8 mouse cellular contexts compared by ENCODE assay signal in the genomic region with DNA sequence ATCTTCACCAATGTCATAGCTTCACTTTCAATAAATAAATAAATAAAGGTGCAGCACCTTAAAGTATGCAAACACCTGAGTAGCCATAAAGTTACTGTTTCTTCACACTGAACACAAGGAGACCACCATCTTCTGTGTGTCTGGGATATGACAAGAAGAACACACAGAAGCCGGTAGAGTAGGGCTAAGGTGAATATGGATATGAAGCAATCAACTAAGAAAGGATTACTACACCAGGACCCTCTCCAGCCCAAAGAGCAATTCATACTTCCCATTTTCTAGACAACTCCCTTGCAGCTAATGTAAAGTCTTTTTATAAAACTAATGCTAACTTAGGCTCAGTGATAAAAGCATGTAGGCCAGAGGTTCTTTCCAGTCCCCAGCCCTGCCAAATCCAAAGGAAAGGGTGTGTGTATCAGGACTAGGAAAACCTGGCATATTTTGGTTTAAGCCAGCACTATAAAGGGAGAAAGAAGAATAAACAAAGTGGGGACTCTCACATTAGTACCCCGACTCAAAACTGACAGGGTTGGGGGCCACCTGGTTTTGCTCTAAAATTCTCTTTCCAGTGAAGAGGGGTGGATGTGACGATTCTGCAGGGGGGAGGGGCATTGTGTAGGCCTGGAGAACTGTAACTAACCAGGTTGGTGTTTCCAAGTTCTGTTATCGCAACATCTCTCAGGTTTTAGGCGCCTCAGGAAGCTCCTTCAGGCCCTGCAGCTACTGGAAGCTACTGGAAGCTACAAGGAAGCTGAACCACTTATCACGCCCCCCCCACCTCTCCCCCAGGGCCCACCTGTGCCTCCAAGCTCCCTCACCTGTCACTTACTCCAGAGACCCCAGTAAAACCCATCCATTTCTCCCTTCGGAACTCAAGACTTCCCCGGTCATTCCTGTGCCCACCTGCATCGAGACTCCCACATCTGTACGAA. TPM values are rescaled to one million over a fixed set of nuclear protein-coding genes. Genes with fewer than 3 reads are reported as not detected.
DNase-seq lines count a peak whose midpoint lies in the region; ATAC-seq and TF ChIP-seq lines count a peak whose summit lies in the region.

No protein-coding gene starts in this region.

- H3K4me1 ChIP-seq in kidney, adult 2 months (ENCODE audit: control insufficient read depth, insufficient read depth, low read length): peaks cover 2% of the 10 kb centered on the region; the same call in 1 of the 2 replicates
- H3K4me1 ChIP-seq in embryonic facial prominence, embryonic 10.5 days: peaks cover 19% of the 10 kb centered on the region
- peaks cover 13% of the 10 kb centered on the region for H3K4me1 ChIP-seq in limb, embryonic 14.5 days (ENCODE audit: control insufficient read depth, insufficient read depth, low read length)
- H3K4me1 ChIP-seq in midbrain, embryonic 14.5 days (ENCODE audit: control insufficient read depth, insufficient read depth, low read length): peaks cover 15% of the 10 kb centered on the region

- no peak for ATAC-seq in limb, embryonic 14.5 days (ENCODE audit: low FRiP score, low read depth)
- no peak for ATAC-seq in midbrain, embryonic 14.5 days (ENCODE audit: low FRiP score, low TSS enrichment)

- TF ChIP-seq POLR2A in kidney, adult 2 months (IDR thresholded peaks at IDR 0.05; ENCODE audit: low read depth, low read length): no peak
- TF ChIP-seq POLR2A in limb, embryonic 14.5 days (IDR thresholded peaks at IDR 0.05; ENCODE audit: borderline replicate concordance, extremely low read depth, insufficient read depth, insufficient read length): no peak

- H3K27ac ChIP-seq in kidney, adult 2 months (ENCODE audit: insufficient read depth, low read depth, low read length): no peak overlapping the region
- H3K27ac ChIP-seq in embryonic facial prominence, embryonic 10.5 days (replicated peaks): 0 out of 2 replicates have a peak overlapping the region, but pooled peaks have one; percentile 89
- H3K27ac ChIP-seq in limb, embryonic 14.5 days (replicated peaks; ENCODE audit: low read depth, low read length): no peak overlapping the region
- peak overlapping the region; percentile 92; the same call in 1 of the 2 replicates for H3K27ac ChIP-seq in midbrain, embryonic 14.5 days (replicated peaks; ENCODE audit: low read depth, low read length)

- no peaks in the 10 kb centered on the region for H3K27me3 ChIP-seq in kidney, adult 2 months (replicated peaks; ENCODE audit: control insufficient read depth, insufficient read depth, low read length)
- no peaks in the 10 kb centered on the region for H3K27me3 ChIP-seq in embryonic facial prominence, embryonic 10.5 days (replicated peaks; ENCODE audit: low read depth, poor library complexity, severe bottlenecking)
- no peaks in the 10 kb centered on the region for H3K27me3 ChIP-seq in limb, embryonic 14.5 days (ENCODE audit: control insufficient read depth, insufficient read depth, low read length)
- H3K27me3 ChIP-seq in midbrain, embryonic 14.5 days (ENCODE audit: control insufficient read depth, insufficient read depth, low read length): no peaks in the 10 kb centered on the region

- no peak for DNase-seq in kidney, adult 2 months
- DNase-seq in kidney, adult 11 months: no peak
- peak; percentile 12 for DNase-seq in embryonic facial prominence, embryonic 10.5 days (ENCODE audit: low spot score)
- DNase-seq in heart, postnatal 10 days: peak; percentile 20 to 32
- DNase-seq in limb, embryonic 14.5 days (ENCODE audit: low spot score): no peak
- DNase-seq in midbrain, embryonic 14.5 days: peak; percentile 8
- no peak for DNase-seq in B cell, adult 2 months
- no peak for DNase-seq in adrenal gland, adult 8-10 months

- H3K36me3 ChIP-seq in kidney, adult 2 months (ENCODE audit: control insufficient read depth, insufficient read depth, low read length): no peaks in the 10 kb centered on the region
- H3K36me3 ChIP-seq in embryonic facial prominence, embryonic 10.5 days (replicated peaks): peaks cover 19% of the 10 kb centered on the region
- peaks cover 12% of the 10 kb centered on the region for H3K36me3 ChIP-seq in limb, embryonic 14.5 days (ENCODE audit: control insufficient read depth, insufficient read depth, low read length)
- H3K36me3 ChIP-seq in midbrain, embryonic 14.5 days (ENCODE audit: control insufficient read depth, insufficient read depth, low read length): peaks cover 20% of the 10 kb centered on the region

- H3K9ac ChIP-seq in limb, embryonic 14.5 days (ENCODE audit: low read depth, low read length, severe bottlenecking): peak overlapping the region; percentile 80
- H3K9ac ChIP-seq in midbrain, embryonic 14.5 days (replicated peaks; ENCODE audit: low read length): peak overlapping the region; percentile 84

- no peak for TF ChIP-seq CTCF in kidney, adult 2 months (conservative IDR thresholded peaks at IDR 0.05; ENCODE audit: insufficient read depth, insufficient read length, low read depth, low read length)

- intact Hi-C loops in heart, postnatal 10 days (cut with DNase I): loop anchor here (5.0 kb wide), 2 partner anchors 47 to 67 kb away; no protein-coding TSS in a partner anchor

- H3K9me3 ChIP-seq in embryonic facial prominence, embryonic 10.5 days: no peaks in the 10 kb centered on the region
- no peaks in the 10 kb centered on the region for H3K9me3 ChIP-seq in limb, embryonic 14.5 days (ENCODE audit: control insufficient read depth, low read length)
- no peaks in the 10 kb centered on the region for H3K9me3 ChIP-seq in midbrain, embryonic 14.5 days (ENCODE audit: control insufficient read depth, low read length)

- 37% methylated on average over 10 of the region's 10 CpGs for WGBS in kidney, adult 2 months
- WGBS in embryonic facial prominence, embryonic 10.5 days: 58% methylated on average over 10 of the region's 10 CpGs
- WGBS in limb, embryonic 14.5 days: 41% methylated on average over 10 of the region's 10 CpGs
- WGBS in midbrain, embryonic 14.5 days: 57% methylated on average over 10 of the region's 10 CpGs

- peak overlapping the region; percentile 52 for H3K4me2 ChIP-seq in limb, embryonic 14.5 days (replicated peaks; ENCODE audit: low read depth, low read length, severe bottlenecking)
- H3K4me2 ChIP-seq in midbrain, embryonic 14.5 days (ENCODE audit: low read length): peak overlapping the region; percentile 83

- H3K4me3 ChIP-seq in kidney, adult 2 months (ENCODE audit: insufficient read depth, low read depth, low read length): peak overlapping the region; percentile 77
- H3K4me3 ChIP-seq in embryonic facial prominence, embryonic 10.5 days: peak overlapping the region; percentile 84
- peak overlapping the region; percentile 79 for H3K4me3 ChIP-seq in limb, embryonic 14.5 days (replicated peaks; ENCODE audit: low read length)
- peak overlapping the region; percentile 78 for H3K4me3 ChIP-seq in midbrain, embryonic 14.5 days (replicated peaks; ENCODE audit: low read depth, low read length)

RNA-seq across cellular contexts. Expression of a gene that starts 1.2 kb away (rescaled TPM):
- 56.0 and 73.1 TPM in 2 replicates for polyA plus RNA-seq in kidney, adult 2 months (2012; rRNA removed)
- 63.9 and 64.3 TPM in 2 replicates for polyA plus RNA-seq in embryonic facial prominence, embryonic 10.5 days (2016; fragmentation: Nextera tagmentation; extraction: Ambion mirVana)
- 10 to 100 TPM; 48.1 to 53.5 TPM for total RNA-seq in heart, postnatal 10 days (2021)
- 223 and 274 TPM in 2 replicates for polyA plus RNA-seq in limb, embryonic 14.5 days (2012; rRNA removed)
- 73.1 and 91.5 TPM in 2 replicates for polyA plus RNA-seq in limb, embryonic 14.5 days (2014; fragmentation: Nextera tagmentation; extraction: Ambion mirVana)
- 154 and 163 TPM in 2 replicates for polyA plus RNA-seq in midbrain, embryonic 14.5 days (2014; fragmentation: Nextera tagmentation; extraction: Ambion mirVana)
- total RNA-seq in adrenal gland, adult 8-10 months (2022): 100 to 1,000 TPM in 2 of 4 experiments, 10 to 100 TPM in 2; 74.2 to 148 (median 106) TPM

Comparison
In these comparisons a context has a peak if more than half of its experiments do, and no peak if none do; other contexts are left out.
1. DNase-seq: peak in embryonic facial prominence, embryonic 10.5 days (single experiment), heart, postnatal 10 days (2 of 2) and midbrain, embryonic 14.5 days (single experiment); none in kidney, adult 2 months (single experiment), kidney, adult 11 months (single experiment), limb, embryonic 14.5 days (single experiment), B cell, adult 2 months (0 of 2) and adrenal gland, adult 8-10 months (single experiment).
2. H3K27ac ChIP-seq: peak in embryonic facial prominence, embryonic 10.5 days (single experiment) and midbrain, embryonic 14.5 days (single experiment); none in kidney, adult 2 months (single experiment) and limb, embryonic 14.5 days (single experiment).
3. Peak in every context shown above with its lines, with median percentiles within 50 percentile points of each other: H3K4me3 ChIP-seq.